Mouse (Mus musculus): ENCODE data around the gene Prss40. TPM values are rescaled to one million over a fixed set of nuclear protein-coding genes. Genes with fewer than 3 reads are reported as not detected.
"Not testable (repeated sequence)": the region's sequence is repeated elsewhere in the genome, so short reads cannot be mapped to it uniquely, and the experiment has no call there.

Gene Prss40
- total RNA-seq, 4 experiments from 2014 or later: not detected

DNA sequence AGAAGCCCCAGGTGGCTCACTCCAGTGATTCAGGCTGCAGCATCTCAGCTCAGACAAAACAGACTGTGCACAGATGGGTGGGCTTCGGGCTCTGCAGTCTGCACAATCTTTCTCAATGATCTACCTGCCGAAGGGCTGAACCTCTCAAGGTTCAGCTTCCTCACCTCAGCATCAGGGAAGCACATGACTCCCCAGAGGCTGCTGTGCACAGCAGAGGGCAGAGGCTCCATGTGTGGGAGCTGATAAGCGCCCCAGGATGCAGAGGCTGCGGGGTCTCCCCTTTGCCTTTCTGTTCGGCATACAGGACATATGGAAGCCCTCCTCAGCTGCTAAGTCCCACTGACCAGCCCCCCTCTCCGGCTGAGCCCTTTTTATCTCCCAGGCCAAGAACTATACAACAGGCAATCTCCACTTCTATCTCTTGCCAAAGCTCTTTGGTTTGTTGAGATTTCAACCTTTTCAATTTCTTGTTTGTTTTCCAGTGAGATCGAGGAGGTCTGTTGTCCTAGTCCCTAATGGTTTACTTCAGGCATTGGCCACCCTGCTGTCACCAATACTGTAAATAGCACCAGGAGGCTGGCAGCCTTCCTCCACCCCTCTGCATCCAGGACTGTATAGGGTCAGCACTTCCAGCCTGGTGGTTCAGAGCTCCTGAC lies 25.6 kb downstream of the Prss40 start, which contains the start of gene Cfc1:
TSS of gene Cfc1 (plus strand) at position 606 of the 656 bp plus-strand sequence.
- DNase-seq: not testable (repeated sequence)

DNA sequence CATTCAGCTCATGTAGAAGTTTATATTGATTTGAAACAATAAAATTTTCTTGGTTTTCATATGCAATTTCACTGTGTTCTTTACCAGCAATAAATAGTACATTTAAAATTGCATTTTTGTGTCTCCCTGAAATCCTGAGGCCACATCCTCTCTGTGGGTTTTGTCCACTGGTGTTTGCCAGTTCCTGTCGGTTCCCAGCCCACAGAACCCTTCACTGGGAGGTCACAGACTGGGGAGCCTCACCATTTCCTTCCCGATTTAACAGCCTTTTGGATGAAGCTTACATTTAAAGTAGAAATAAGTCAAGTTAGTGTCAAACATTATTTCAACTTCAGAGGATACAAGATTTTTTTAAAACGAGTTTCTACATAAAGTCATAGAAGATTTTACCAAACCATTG lies 26.2 kb downstream of the Prss40 start:
- DNase-seq: not testable (repeated sequence)

DNA sequence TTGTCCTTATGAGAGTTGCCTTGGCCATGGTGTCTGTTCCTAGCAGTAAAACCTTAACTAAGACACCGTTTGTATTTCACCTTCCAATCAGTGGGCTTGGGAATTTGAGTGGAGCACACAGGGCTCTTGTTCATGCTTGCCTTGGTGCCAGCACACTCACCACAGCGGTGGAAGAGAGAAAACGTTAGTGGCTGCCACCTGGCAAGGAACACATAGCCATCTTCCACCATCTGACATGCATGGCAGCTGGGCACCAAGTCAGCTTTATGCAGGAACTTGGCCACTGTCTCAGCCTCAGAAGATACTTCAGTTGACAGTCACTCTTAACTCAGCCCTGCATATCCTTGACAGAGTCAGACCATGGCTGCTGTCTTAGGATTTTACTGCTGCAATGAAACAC lies 37.1 kb downstream of the Prss40 start:
- no peak for DNase-seq

DNA sequence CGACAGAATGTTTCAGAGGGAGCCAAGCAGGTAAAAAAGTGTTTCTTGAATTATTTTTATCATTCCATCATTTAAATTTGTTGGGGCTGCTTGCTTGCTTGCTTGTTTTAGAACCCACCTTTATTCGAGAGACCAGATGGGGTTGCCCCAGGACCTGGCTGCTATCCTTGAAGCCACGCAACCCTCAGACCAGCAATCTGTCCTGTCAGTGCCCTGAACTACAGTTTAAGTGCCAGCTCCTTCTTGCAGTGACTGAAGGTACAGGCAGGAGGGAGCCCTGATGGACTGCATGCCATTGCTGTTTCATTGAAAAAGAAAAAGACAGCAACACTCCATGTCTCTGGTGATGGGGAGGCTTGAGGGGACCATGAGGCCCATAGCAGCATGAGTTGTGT lies 37.9 kb downstream of the Prss40 start:
- DNase-seq: no peak

DNA sequence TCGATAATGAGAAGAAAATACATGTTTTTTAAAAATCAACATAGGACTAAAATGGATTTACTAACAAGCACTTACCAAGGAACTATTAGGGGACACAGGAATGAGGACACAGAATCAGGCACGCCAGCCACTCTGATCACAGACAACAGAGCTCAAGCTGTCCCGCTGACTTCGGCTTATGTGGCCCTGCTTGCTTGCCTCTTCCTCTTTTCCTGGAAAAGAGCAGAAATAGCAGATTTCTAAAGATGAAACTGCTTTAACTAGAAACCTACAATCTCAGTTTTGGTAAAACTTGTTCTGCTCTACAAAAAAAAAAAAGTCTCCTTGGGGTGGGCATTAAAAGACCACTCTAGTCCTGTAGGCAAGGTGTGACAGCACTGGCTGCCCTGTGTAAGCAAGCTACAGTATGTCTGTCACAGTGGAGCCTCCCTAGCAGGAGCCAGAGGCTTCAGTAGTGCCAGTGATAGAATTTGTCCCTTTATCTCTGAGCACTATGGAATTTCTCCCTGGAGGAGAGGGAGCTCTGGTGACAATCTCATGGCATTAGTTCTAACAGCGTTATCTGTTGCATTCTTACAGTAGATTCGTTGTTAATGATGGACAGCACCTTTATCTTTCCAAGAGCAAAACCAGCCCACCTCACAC lies 38.4 kb downstream of the Prss40 start:
- DNase-seq: no peak

DNA sequence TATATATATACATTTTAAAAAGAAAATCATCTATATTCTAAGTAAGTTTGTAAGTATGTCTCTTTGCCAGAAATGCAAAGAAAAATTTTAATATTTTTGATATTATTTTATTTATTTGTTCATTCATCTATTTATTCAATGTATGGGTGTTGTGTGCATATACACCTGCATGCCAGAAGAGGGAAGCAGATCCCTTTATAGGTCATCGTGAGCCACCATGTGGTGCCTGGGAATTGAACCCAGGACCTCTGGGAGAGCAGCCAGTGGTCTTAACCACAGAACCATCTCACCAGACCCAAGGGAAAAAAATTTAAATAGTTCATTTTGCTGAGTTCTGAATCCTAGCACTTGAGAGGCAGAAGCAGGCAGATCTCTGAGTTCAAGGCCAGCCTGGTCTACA lies 42.5 kb downstream of the Prss40 start:
- no peak for DNase-seq

DNA sequence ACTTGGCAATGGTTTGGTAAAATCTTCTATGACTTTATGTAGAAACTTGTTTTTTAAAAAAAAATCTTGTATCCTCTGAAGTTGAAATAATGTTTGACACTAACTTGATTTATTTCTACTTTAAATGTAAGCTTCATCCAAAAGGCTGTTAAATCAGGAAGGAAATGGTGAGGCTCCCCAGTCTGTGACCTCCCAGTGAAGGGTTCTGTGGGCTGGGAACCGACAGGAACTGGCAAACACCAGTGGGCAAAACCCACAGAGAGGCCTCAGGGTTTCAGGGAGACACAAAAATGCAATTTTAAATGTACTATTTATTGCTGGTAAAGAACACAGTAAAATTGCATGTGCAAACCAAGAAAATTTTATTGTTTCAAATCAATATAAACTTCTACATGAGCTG lies 42.9 kb downstream of the Prss40 start:
- DNase-seq: not testable (repeated sequence)

DNA sequence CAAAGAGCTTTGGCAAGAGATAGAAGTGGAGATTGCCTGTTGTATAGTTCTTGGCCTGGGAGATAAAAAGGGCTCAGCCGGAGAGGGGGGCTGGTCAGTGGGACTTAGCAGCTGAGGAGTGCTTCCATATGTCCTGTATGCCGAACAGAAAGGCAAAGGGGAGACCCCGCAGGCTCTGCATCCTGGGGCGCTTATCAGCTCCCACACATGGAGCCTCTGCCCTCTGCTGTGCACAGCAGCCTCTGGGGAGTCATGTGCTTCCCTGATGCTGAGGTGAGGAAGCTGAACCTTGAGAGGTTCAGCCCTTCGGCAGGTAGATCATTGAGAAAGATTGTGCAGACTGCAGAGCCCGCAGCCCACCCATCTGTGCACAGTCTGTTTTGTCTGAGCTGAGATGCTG lies 43.4 kb downstream of the Prss40 start:
- DNase-seq: not testable (repeated sequence)

DNA sequence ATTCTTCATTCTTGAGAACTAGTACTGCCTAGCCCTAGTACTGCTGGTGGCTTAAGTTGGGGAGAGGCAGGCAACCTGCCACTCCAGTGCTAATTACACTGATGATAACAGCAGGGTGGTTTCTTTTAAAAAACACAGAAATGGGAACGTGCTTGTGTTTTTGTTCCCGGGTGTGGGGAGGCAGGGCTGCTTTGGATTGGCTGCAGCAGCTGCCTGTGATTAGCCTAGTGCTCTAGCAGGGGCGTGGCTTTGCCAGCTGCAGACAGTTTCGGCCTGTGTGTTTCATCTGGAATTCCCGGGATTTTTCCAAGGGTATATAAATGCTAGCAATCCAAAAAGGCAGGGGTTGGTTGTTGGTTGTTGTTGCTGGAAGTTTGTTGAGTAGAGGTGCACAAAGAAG lies 44.1 kb downstream of the Prss40 start:
- DNase-seq: no peak

DNA sequence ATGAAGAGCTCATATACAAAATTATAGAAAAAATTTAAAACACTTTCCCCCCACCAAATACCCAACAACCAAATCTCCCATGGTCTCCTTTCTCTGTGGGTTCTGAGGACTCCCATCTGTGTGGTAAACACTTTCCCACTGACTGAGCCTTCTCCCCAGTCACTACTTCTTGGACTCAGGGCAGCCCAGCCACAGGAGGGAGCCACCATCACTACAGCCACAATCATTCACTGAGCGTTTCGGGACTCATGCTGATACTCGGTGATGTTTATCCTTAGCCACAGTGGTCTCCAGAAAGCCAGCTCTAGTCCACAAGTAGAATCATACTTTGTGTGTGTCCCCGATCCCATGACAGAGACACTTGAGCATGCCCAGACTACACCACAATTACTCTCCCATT lies 47.7 kb downstream of the Prss40 start:
- DNase-seq: no peak

DNA sequence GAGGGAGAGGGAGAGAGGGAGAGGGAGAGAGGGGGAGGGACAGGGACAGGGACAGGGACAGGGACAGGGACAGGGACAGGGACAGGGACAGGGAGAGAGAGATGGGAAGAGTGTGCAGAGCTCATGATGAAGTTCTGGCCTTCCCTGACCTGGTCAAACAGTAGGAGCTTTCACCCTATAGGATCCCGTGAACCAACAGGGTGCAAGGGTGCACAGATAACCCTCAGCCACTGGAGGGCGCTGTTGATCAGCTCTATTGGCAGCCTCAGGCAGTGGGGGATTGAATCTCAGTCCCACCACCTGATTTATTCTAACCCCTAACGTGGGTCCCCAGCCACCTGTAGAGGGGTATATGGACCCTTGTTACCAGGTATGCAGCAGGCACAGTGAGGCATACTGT lies 49.7 kb downstream of the Prss40 start:
- DNase-seq: no peak

DNA sequence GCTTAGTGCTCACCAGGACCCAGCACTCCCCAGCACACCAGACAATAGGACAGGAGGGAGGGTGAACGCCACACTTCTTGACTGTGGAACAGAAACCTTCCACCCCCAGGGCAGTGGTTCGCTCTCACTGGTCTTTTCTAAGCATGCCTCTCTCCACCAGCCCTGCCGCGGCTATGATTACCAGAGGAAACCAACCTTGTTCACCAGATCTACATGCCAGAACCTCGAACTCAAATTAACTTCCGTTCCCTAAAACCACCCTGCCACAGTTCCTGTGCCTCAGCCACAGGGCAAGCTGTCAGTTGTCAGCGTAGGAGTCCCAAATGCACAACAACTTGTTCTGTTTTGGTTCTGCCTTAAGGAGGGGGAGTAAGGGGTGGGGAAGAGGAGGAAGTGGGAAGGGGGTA lies 50.2 kb downstream of the Prss40 start:
- no peak for DNase-seq

DNA sequence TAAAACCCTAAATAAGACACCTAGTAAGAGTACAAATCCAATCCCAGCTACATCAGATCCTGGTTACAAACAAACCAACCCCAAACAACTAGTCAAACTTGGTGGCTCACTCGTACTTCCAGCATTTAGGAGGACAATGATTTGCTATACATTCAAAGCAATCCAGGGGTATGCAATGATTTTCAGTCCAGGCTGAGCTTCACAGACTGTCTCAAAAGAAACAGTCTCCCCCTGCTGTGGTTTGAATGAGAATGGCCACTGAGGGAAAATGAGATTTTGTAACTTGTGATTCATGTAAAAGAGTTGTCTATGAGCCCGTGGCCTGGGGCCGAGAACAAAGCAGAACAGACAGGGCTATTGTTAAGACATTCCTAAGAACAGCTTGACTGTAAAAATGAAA lies 52.8 kb downstream of the Prss40 start:
- no peak for DNase-seq

DNA sequence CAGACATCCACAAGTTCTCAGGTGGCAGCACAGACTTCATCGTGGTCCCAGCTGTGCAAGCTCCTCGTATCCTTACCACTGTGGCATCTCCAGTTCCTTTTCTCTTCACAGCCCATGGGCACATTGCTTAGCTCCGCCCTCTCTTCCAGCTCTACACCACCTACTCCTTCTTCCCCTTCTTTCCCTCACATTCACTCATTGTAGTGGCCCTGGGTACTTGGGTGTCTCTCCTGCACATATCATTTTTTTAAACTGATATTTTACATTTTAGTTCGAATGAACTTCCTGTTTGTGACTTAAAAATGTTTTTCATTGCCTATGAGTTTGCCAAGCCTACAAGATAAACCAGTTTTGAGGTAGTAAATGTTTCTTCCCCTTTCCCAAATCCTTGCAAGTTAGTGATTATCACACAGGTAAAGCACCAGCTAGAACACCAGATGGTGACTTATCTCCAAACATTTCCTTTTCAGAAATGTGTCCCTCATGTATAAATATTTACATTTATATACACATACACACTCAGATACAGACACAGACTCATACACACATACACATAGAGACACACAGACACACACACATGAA lies 54.7 kb downstream of the Prss40 start:
- no peak for DNase-seq

DNA sequence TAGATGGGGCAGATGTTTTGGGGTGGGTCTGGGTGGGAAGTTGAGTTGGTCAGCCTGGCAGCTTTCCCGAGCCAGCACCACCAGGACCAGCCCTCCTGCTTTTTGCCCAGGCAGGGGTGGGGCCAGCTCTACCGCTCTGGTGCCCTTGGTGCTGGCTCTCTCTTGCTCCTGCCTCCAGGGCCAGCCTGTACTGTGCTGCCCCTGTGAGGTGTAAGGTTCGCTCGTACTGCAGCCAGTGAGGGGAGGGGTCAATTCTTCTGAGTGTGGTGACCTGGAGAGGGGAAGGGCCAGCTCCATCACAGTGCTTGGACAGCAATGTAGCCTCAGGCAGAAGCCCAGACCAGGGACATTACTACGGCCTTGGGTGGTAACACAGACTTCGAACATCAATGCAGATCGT lies 55.4 kb downstream of the Prss40 start:
- no peak for DNase-seq

DNA sequence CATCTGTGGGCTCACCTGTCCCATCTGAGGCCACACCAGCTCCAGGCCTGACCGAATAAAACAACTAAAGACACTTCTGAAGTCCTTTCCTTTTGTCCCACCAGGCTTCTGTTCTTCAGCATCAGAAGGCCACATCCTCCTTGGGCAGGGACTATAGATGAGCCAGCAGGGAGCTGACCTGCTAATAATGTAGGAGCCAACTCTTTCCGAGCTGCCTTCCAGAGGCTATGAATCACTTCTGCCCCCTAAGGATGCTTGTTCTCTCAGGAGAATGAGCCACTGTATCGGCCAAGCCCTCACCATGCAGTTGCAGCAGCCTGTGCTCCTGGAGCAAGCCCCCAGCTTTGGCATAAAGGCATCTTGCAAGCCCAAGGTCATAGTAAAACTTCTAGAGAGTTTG lies 57.8 kb downstream of the Prss40 start:
- DNase-seq: no peak

Other genes starting within 250 kb of the Prss40 start
- 10 to 100 TPM; 17.6 to 22.4 (median 18.9) TPM for gene Ccdc115, start 121.3 kb downstream of the Prss40 start, total RNA-seq (2022)
- gene Imp4, start 121.1 kb downstream of the Prss40 start, total RNA-seq (2022): 10 to 100 TPM; 65.7 to 73.7 (median 71.4) TPM
- gene Ptpn18, start 101.2 kb downstream of the Prss40 start, total RNA-seq (2022): 1 to 10 TPM; 5.3 to 10.0 (median 7.2) TPM
- not detected for gene Prss39, start 62.5 kb downstream of the Prss40 start, total RNA-seq (2022)
- gene Cfc1, start 25.3 kb downstream of the Prss40 start, total RNA-seq (2022): not detected
- 1 to 10 TPM in 3 of 4 experiments, under 1 TPM in 1; 0.77 to 1.6 (median 1.2) TPM for gene Amer3, start 18.7 kb upstream of the Prss40 start, total RNA-seq (2022)